Mouse (Mus musculus) embryonic facial prominence, embryonic 15.5 days (tissue): Measurements from ENCODE around the gene Slamf1. TPM values are rescaled to one million over a fixed set of nuclear protein-coding genes. Genes with fewer than 3 reads are reported as not detected.

ENCODE experiments used
- ATAC-seq: fragments of 200-750 bp; cut with Nextera tagmentation; 2 replicates; pipeline ENCODE4 v1.8.0; 2017; ENCODE audit warnings: low read depth, moderate TSS enrichment; ENCODE audit not compliant: insufficient number of reproducible peaks, low FRiP score, low TSS enrichment
- H3K27ac ChIP-seq: fragments of 300-500 bp; sonication (generic); replicated peaks from 2 replicates; pipeline ENCODE4 v1.5.1; 2015; ENCODE audit warnings: mild to moderate bottlenecking, inconsistent platforms
- H3K27me3 ChIP-seq: fragments of 300-500 bp; sonication (generic); 2 replicates; pipeline ENCODE4 v1.6.1; 2015; ENCODE audit warnings: inconsistent platforms
- H3K36me3 ChIP-seq: fragments of 300-500 bp; sonication (generic); 2 replicates; pipeline ENCODE4 v1.6.1; 2015; ENCODE audit warnings: mild to moderate bottlenecking, inconsistent platforms
- H3K4me1 ChIP-seq: fragments of 300-500 bp; sonication (generic); 2 replicates; pipeline ENCODE4 v1.6.1; 2015; ENCODE audit warnings: inconsistent platforms
- H3K4me2 ChIP-seq: fragments of 300-500 bp; sonication (generic); replicated peaks from 2 replicates; pipeline ENCODE4 v1.6.1; 2015; ENCODE audit warnings: mild to moderate bottlenecking, inconsistent platforms
- H3K4me3 ChIP-seq: fragments of 300-500 bp; sonication (generic); replicated peaks from 2 replicates; pipeline ENCODE4 v1.5.1; 2015; ENCODE audit warnings: mild to moderate bottlenecking, inconsistent platforms
- H3K9ac ChIP-seq: fragments of 300-500 bp; sonication (generic); 2 replicates; pipeline ENCODE4 v1.6.1; 2015; ENCODE audit warnings: inconsistent platforms
- H3K9me3 ChIP-seq: fragments of 300-500 bp; sonication (generic); replicated peaks from 2 replicates; pipeline ENCODE4 v1.6.1; 2016; ENCODE audit warnings: inconsistent platforms
- WGBS: fragments of 180-500 bp; shearing (Covaris S2); methylation state at CpG from one replicate; pipeline ENCODE4 v1.1.7; 2015; 5-methylcytosine and 5-hydroxymethylcytosine counted together
- polyA plus RNA-seq: library from polyadenylated mRNA; unstranded; fragments of >200 nt; fragmentation: Nextera tagmentation; extraction: Ambion mirVana; gene quantifications from 2 replicates; pipeline ENCODE4 v1.2.1, GENCODE M21; 2015

Slamf1 gene
- 0.16 and 0.21 TPM in 2 replicates for polyA plus RNA-seq

DNA sequence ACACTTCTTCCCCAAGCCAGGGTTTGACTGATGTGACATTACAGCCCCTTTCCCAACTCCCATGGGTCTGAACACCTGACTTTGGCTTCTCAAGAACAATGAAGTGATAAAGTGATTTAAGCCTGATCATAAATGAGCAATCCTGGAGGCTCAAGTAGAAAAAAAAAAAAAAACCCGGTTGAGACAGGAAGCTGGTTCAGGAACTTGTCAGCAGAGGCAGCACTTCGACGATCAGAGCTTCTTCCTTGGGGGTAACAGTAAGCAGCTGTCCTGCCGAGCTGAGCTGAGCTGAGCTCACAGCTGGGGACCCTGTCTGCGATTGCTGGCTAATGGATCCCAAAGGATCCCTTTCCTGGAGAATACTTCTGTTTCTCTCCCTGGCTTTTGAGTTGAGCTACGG is at the start of gene Slamf1:
Gene Slamf1, plus strand, starts transcription at position 230 of the 400 bp plus-strand sequence.
- no peak for ATAC-seq
- Histone ChIP-seq H3K9me3 (no peaks in the 10 kb centered on the region), H3K9ac (no peak within 1 kb of the TSS), H3K36me3 (no peaks in the 10 kb centered on the region), H3K4me3 (no peak within 1 kb of the TSS), H3K4me2 (no peak within 1 kb of the TSS), H3K4me1 (no peaks in the 10 kb centered on the region), H3K27me3 (no peaks in the 10 kb centered on the region), H3K27ac (no peak within 1 kb of the TSS)
- WGBS, result 18% methylated on average over 6 of the region's 6 CpGs

GRCm38 (mm10) chr1:171731195-171731594 is 35.7 kb upstream of the Slamf1 start:
- Histone ChIP-seq H3K4me3 (no peak overlapping the region), H3K9me3 (no peaks in the 10 kb centered on the region), H3K27ac (no peak overlapping the region), H3K4me2 (no peak overlapping the region), H3K36me3 (no peaks in the 10 kb centered on the region), H3K9ac (no peak overlapping the region), H3K4me1 (no peaks in the 10 kb centered on the region), H3K27me3 (no peaks in the 10 kb centered on the region)
- ATAC-seq, result no peak

DNA sequence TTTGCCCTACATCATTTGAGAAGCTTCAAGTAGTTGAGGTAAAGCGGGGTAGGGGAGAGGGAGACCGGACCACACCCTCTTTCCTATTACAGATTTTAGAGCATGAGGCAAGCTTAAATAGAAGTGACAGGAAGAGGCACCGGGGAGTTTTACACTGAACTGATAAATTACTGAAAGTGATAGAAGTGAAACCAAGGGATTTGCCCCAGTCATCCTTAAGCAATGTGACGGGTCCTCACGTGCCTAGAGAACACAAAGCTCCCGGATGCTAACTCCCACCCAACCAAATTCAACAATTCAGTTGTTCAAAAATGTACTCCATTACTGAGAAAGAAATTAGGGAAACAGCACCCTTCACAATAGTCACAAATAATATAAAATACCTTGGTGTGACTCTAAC is 32.0 kb upstream of the Slamf1 start:
- H3K27ac ChIP-seq, result no peak overlapping the region
- H3K36me3 ChIP-seq, result no peaks in the 10 kb centered on the region
- no peaks in the 10 kb centered on the region for H3K27me3 ChIP-seq
- no peaks in the 10 kb centered on the region for H3K9me3 ChIP-seq
- H3K4me2 ChIP-seq, result no peak overlapping the region
- H3K4me3 ChIP-seq, result no peak overlapping the region
- H3K4me1 ChIP-seq, result no peaks in the 10 kb centered on the region
- no peak for ATAC-seq
- 78% methylated on average over 6 of the region's 6 CpGs for WGBS
- no peak overlapping the region for H3K9ac ChIP-seq

GRCm38 (mm10) chr1:171748127-171748969 is 18.6 kb upstream of the Slamf1 start:
- Histone ChIP-seq H3K4me2 (no peak overlapping the region), H3K36me3 (no peaks in the 10 kb centered on the region), H3K4me1 (no peaks in the 10 kb centered on the region), H3K27ac (no peak overlapping the region), H3K9ac (no peak overlapping the region), H3K27me3 (no peaks in the 10 kb centered on the region), H3K4me3 (no peak overlapping the region), H3K9me3 (no peaks in the 10 kb centered on the region)
- WGBS, result 74% methylated on average over 3 of the region's 3 CpGs
- ATAC-seq, result no peak

DNA sequence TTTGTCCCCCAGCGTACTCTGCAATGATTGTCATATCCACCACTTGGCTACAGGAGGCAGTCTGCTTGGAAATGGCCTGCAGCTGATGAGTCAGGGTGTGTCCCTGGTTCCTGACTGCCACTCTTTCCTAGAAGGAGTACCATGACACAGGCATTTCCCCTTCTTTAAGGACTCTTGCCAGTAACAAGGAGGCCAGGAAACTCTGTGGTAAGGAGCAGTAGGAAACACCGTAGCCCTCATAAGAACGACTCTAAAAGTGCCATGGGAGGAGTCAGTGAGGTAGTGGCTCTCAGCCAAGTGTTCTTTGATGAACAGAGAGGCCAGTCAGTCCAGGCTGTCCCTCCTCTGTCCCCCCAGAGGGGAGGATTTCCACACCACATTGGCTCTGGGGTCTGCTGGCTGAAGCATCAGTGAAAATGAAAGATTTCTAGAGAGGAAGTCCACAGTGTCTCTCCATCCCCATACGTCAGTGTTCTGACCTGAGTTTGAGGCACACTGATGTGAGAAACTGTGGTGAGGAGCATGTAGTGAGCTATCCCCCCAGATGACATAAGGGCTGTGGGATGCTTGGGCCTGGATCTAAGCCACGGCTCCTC is 5.0 kb upstream of the Slamf1 start:
- 64% methylated on average over 5 of the region's 5 CpGs for WGBS
- no peak for ATAC-seq
- Histone ChIP-seq H3K27ac (no peak overlapping the region), H3K4me3 (no peak overlapping the region), H3K9ac (no peak overlapping the region), H3K9me3 (no peaks in the 10 kb centered on the region), H3K27me3 (no peaks in the 10 kb centered on the region), H3K4me1 (no peaks in the 10 kb centered on the region), H3K4me2 (no peak overlapping the region), H3K36me3 (no peaks in the 10 kb centered on the region)

DNA sequence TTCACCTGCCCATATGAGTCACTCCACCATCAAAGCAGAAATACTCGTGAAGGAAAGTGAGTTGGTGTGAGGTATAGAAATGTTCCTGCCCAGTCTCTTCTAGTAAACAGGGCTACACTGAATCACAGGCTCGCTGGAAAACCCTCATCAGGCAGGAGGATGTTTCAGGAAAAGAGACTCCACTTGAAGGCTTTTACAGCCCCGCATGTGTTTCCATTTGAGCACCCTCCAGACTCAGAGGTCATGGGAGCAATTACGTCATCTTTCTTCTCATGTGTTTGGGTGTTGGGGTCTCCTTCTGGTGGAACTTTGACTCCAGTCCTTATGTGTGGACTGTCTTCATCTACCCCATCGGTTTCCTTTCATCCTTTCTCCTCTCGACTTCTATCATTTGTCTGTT is 4.1 kb downstream of the Slamf1 start:
- H3K27ac ChIP-seq, result no peak overlapping the region
- H3K4me2 ChIP-seq, result no peak overlapping the region
- H3K27me3 ChIP-seq, result no peaks in the 10 kb centered on the region
- no peak overlapping the region for H3K9ac ChIP-seq
- no peaks in the 10 kb centered on the region for H3K36me3 ChIP-seq
- WGBS, result 67% methylated on average over 6 of the region's 6 CpGs
- H3K4me1 ChIP-seq, result no peaks in the 10 kb centered on the region
- no peaks in the 10 kb centered on the region for H3K9me3 ChIP-seq
- H3K4me3 ChIP-seq, result no peak overlapping the region
- no peak for ATAC-seq

DNA sequence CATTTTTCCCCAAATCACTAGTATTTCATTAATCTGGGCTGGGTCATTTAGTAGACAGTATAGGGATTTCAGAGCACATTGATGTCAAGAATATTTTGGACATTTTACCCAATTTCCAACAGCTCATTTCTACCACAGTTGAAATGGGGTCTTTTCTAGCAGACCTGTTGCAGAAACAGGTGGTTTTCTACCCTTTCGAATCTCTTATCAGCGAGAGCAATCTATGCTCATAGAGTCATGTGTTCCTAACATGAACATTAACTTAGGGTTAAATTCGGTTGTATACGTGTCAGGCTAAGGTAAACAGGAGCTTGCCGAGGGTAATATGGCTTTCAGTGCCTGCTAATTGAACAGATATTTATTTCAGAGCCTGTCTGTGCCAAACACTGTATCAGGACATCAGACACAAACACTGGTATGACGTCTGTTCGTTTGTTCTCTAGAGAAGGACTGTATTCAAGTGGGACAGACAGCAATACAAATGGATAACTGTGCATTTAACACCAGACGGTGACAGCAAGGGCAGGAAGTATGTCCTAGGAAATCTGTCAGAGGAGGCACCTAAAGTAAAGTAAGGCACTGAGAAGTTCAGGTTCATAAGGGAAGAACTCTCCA is 5.3 kb downstream of the Slamf1 start:
- 78% methylated on average over 8 of the region's 8 CpGs for WGBS
- Histone ChIP-seq H3K27ac (no peak overlapping the region), H3K27me3 (no peaks in the 10 kb centered on the region), H3K36me3 (no peaks in the 10 kb centered on the region), H3K9me3 (no peaks in the 10 kb centered on the region), H3K4me1 (no peaks in the 10 kb centered on the region), H3K4me2 (no peak overlapping the region), H3K9ac (no peak overlapping the region), H3K4me3 (no peak overlapping the region)
- no peak for ATAC-seq

GRCm38 (mm10) chr1:171773232-171773989 is 6.5 kb downstream of the Slamf1 start:
- no peak for ATAC-seq
- Histone ChIP-seq H3K36me3 (no peaks in the 10 kb centered on the region), H3K4me3 (no peak overlapping the region), H3K4me1 (no peaks in the 10 kb centered on the region), H3K27me3 (no peaks in the 10 kb centered on the region), H3K27ac (no peak overlapping the region), H3K9me3 (no peaks in the 10 kb centered on the region), H3K9ac (no peak overlapping the region), H3K4me2 (no peak overlapping the region)
- WGBS, result 83% methylated on average over 10 of the region's 10 CpGs

DNA sequence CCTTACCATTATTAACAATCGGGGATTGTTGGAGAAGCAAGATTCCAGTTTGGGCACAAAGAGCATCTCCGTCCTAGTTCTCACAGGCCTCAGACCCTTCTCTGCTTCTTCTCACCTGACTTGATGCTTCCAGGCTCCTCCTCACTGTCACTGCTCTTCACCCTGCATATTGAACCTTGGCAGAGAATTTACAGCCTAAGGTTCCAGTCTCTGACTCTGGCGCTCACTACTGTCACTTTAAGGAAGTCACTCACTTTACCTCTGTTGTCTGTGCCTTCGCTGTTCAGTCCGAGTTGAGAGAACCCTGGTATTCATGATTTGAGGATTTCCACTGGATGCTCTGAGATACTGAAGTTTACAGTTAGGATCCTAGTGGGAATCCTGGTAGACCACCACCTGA is 7.3 kb downstream of the Slamf1 start:
- WGBS, result 74% methylated on average over 5 of the region's 5 CpGs
- H3K27me3 ChIP-seq, result no peaks in the 10 kb centered on the region

GRCm38 (mm10) chr1:171774678-171775077 is 7.8 kb downstream of the Slamf1 start:
- 72% methylated on average over 11 of the region's 11 CpGs for whole genome bisulfite sequencing
- H3K4me1 ChIP-seq, result no peaks in the 10 kb centered on the region
- no peaks in the 10 kb centered on the region for H3K27me3 ChIP-seq
- no peak overlapping the region for H3K4me3 ChIP-seq
- no peak overlapping the region for H3K4me2 ChIP-seq
- H3K9ac ChIP-seq, result no peak overlapping the region
- ATAC-seq, result no peak
- H3K9me3 ChIP-seq, result no peaks in the 10 kb centered on the region
- H3K36me3 ChIP-seq, result no peaks in the 10 kb centered on the region
- no peak overlapping the region for H3K27ac ChIP-seq

More for the DNA sequence above, 7.3 kb downstream of the Slamf1 start:
- Histone ChIP-seq H3K4me2 (no peak overlapping the region), H3K9me3 (no peaks in the 10 kb centered on the region), H3K4me3 (no peak overlapping the region), H3K4me1 (no peaks in the 10 kb centered on the region), H3K36me3 (no peaks in the 10 kb centered on the region), H3K9ac (no peak overlapping the region), H3K27ac (no peak overlapping the region)
- no peak for ATAC-seq

GRCm38 (mm10) chr1:171775781-171776180 is 8.9 kb downstream of the Slamf1 start:
- no peaks in the 10 kb centered on the region for H3K36me3 ChIP-seq
- no peak overlapping the region for H3K9ac ChIP-seq
- H3K4me2 ChIP-seq, result no peak overlapping the region
- H3K9me3 ChIP-seq, result no peaks in the 10 kb centered on the region
- H3K27me3 ChIP-seq, result no peaks in the 10 kb centered on the region
- no peaks in the 10 kb centered on the region for H3K4me1 ChIP-seq
- no peak overlapping the region for H3K27ac ChIP-seq
- WGBS, result 72% methylated on average over 4 of the region's 4 CpGs
- H3K4me3 ChIP-seq, result no peak overlapping the region
- no peak for ATAC-seq
